Mouse (Mus musculus) bone marrow, adult 2 months (tissue): ENCODE data around the gene Pmvk. TPM values are rescaled to one million over a fixed set of nuclear protein-coding genes. Genes with fewer than 3 reads are reported as not detected.

ENCODE experiments used
- H3K27ac ChIP-seq: fragments of 200-500 bp; 2 replicates; pipeline ENCODE4 v1.5.1; 2012; ENCODE audit warnings: low read depth, mild to moderate bottlenecking, control low read depth, inconsistent platforms, low read length; ENCODE audit not compliant: control insufficient read depth, poor library complexity, insufficient read depth
- H3K4me1 ChIP-seq: fragments of 200-500 bp; 2 replicates; pipeline ENCODE4 v1.6.1; 2011; ENCODE audit warnings: low read length; ENCODE audit not compliant: control insufficient read depth, insufficient read depth
- H3K4me3 ChIP-seq: fragments of 200-500 bp; replicated peaks from 2 replicates; pipeline ENCODE3; 2011; ENCODE audit warnings: mild to moderate bottlenecking, low read depth, low read length, control low read depth; ENCODE audit not compliant: control insufficient read depth
- CTCF ChIP-seq: fragments of 200-500 bp; IDR thresholded peaks from 2 replicates; pipeline ENCODE4 v1.5.1; 2011; ENCODE audit warnings: low read length, control low read depth; ENCODE audit not compliant: control insufficient read depth, insufficient read depth
- POLR2A ChIP-seq: fragments of 200-500 bp; IDR thresholded peaks from 2 replicates; pipeline ENCODE4 v1.6.1; 2011; ENCODE audit warnings: low read depth, mild to moderate bottlenecking, control low read depth, low read length, borderline replicate concordance; ENCODE audit not compliant: control insufficient read depth
- WGBS: fragments of 180-500 bp; shearing (Covaris S2); methylation state at CpG from one replicate; pipeline ENCODE4 v1.1.7; 2018; 5-methylcytosine and 5-hydroxymethylcytosine counted together
- polyA plus RNA-seq: library from polyadenylated mRNA; stranded (reverse); fragments of >200 nt; gene quantifications from 2 replicates; pipeline ENCODE4 v1.2.4, GENCODE M21; 2011; ENCODE audit warnings: low replicate concordance; ENCODE audit not compliant: missing spikeins, insufficient read depth, insufficient read length

The Pmvk gene
- polyA plus RNA-seq, 1 experiment, result 33.4 TPM

- H3K27ac ChIP-seq, result no peak overlapping the region
- WGBS, result 77% methylated on average over 3 of the region's 3 CpGs
- H3K4me1 ChIP-seq, result no peaks in the 10 kb centered on the region
- TF ChIP-seq POLR2A (no peak), CTCF (no peak)
- H3K4me3 ChIP-seq, result no peak overlapping the region
These were observed 42.0 kb downstream of the Pmvk start for GRCm38 (mm10) chr3:89496366-89496765.

GRCm38 (mm10) chr3:89499696-89500095, 45.4 kb downstream of the Pmvk start:
- H3K27ac ChIP-seq, result no peak overlapping the region
- TF ChIP-seq POLR2A (no peak), CTCF (no peak)
- H3K4me3 ChIP-seq, result no peak overlapping the region
- H3K4me1 ChIP-seq, result no peaks in the 10 kb centered on the region
- 38% methylated on average over 7 of the region's 7 CpGs for WGBS

DNA sequence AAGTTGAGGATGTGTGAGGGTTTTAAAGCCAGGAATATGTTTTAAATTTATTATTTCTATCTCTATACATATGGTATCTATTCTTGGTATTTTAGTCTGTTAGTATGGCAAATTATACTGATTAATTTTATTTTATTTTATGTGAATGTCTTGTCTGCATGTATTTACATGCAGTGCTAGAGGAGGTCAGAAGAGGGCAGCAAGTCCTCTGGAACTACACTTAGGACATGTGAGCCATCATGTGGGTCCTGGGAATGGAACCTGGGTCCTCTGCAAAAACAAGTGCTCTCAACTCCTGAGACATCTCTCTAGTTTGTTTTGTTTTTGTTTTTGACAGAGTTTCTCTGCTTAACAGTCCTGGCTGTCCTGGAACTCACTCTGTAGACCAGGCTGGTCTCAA, 47.1 kb downstream of the Pmvk start:
- H3K4me3 ChIP-seq, result no peak overlapping the region
- no peak overlapping the region for H3K27ac ChIP-seq
- no peak for TF ChIP-seq CTCF
- no peak for TF ChIP-seq POLR2A
- H3K4me1 ChIP-seq, result no peaks in the 10 kb centered on the region

DNA sequence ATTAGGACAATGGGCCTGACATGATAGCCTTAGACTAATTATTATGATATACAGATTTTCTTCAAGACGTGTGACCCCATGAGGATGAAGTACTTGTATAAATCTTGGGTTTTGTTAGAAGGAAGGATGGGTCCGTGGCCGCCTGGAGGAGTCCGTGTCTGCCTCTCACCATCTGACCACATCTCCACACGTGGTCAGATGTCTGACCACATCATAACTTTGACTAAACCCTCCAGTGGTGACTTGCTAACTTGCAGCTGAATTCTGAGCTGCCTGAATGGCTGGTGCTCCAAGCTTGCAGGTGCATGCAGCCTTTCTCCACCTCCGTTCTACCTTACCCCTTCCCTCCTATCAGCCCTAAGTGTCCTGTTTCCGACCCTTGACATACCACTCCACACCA, 48.2 kb downstream of the Pmvk start:
- no peak overlapping the region for H3K4me3 ChIP-seq
- H3K27ac ChIP-seq, result no peak overlapping the region
- 34% methylated on average over 7 of the region's 7 CpGs for WGBS
- TF ChIP-seq CTCF, result no peak
- no peak for TF ChIP-seq POLR2A
- H3K4me1 ChIP-seq, result no peaks in the 10 kb centered on the region

- 43% methylated on average over 9 of the region's 9 CpGs for WGBS
- Histone ChIP-seq H3K4me1 (no peaks in the 10 kb centered on the region), H3K4me3 (no peak overlapping the region), H3K27ac (no peak overlapping the region)
- TF ChIP-seq CTCF (no peak), POLR2A (no peak)
These were observed 53.7 kb downstream of the Pmvk start for GRCm38 (mm10) chr3:89508041-89508440.

DNA sequence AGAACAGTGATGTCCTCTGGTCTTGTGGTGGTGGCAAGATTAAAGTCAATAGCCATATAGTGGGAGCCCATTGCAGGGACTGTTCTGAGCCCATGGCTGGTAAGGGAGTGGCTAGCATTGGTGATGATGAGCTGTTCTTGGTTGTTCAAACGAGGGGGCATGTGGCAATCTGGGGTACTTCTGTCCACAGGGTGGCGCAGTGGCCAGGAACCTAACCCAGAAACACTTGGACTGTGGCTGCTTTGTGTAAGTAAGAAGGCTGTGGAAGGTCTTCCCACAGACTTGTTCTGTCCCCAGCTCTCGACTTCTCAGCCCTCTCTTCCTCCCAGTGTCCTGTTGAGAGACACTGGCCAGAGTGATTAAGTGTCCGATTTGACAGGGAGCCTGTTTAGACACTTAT, 56.6 kb downstream of the Pmvk start:
- WGBS, result 17% methylated on average over 4 of the region's 4 CpGs
- H3K4me3 ChIP-seq, result no peak overlapping the region
- H3K27ac ChIP-seq, result no peak overlapping the region
- TF ChIP-seq CTCF (peak; percentile 53; the same call in 1 of the 2 replicates), POLR2A (no peak)
- H3K4me1 ChIP-seq, result no peaks in the 10 kb centered on the region

DNA sequence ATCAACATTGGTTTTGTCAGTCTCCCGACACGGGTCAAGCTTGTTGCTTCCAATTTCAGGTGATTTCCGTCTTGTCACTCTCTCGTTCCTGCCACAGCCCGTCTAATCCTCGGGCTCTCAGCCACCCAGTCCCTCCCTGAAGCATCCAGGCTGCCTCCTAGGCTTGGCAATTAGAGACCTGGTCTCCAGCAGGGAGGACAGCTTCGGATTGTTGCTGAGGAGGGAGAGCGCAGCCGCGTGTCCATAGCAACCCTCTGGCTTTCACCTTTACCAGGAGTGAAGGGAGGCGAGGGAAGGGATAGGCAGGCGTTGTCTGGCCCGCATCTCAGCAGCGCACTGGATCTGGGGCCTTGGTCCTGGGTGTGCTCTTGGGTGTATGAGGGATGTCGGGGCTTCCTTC, 57.1 kb downstream of the Pmvk start:
- no peaks in the 10 kb centered on the region for H3K4me1 ChIP-seq
- no peak overlapping the region for H3K4me3 ChIP-seq
- WGBS, result 37% methylated on average over 15 of the region's 15 CpGs
- no peak overlapping the region for H3K27ac ChIP-seq
- TF ChIP-seq CTCF, result no peak
- TF ChIP-seq POLR2A, result no peak

DNA sequence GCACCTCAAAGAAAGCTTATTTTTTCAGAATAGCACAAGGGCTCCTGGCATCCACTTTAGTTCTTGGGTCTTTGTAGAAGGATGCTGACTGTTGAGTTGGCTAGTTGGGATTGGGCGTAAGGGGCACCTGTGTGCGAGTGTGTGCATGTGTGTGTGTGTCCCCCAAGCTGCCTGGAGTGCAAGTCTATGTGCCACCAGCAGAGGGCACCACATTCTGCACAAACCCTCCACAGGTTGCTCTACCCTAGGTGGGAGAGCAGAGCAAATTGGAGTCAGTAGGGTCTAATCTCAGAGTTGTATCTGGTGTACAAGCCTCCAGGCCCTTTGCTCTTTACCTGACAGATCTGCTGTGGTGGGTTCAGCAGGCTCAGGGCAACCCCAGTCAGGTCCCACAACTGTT, 57.9 kb downstream of the Pmvk start:
- Histone ChIP-seq H3K4me3 (no peak overlapping the region), H3K27ac (no peak overlapping the region), H3K4me1 (no peaks in the 10 kb centered on the region)
- TF ChIP-seq POLR2A (no peak), CTCF (peak; percentile 78)
- WGBS, result 76% methylated on average over 2 of the region's 2 CpGs

DNA sequence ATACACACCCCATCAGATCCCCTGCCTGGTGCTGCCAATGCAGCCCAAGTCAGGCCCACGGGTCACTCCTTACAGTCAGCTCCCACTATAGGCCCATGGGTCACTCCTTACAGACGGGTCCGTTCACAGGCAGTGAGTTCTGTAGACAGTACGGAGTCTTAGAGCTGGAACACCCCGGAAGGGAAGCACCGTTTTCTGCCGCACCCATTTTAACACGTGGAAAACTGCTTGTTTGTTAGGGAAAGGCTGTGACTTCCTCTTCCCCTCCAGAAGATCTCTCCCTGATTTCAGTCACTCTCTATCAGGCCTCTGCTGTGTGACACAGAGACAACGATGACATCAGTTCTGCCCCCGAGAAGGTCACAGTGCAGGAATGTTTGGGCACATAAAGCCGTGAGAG, 61.1 kb downstream of the Pmvk start:
- WGBS, result 57% methylated on average over 11 of the region's 11 CpGs
- TF ChIP-seq CTCF, result no peak
- no peak for TF ChIP-seq POLR2A
- Histone ChIP-seq H3K27ac (no peak overlapping the region), H3K4me3 (no peak overlapping the region), H3K4me1 (no peaks in the 10 kb centered on the region; the same call in 1 of the 2 replicates)

GRCm38 (mm10) chr3:89516321-89516720, 62.0 kb downstream of the Pmvk start:
- H3K4me1 ChIP-seq, result no peaks in the 10 kb centered on the region; the same call in 1 of the 2 replicates
- no peak overlapping the region for H3K4me3 ChIP-seq
- 83% methylated on average over 5 of the region's 5 CpGs for WGBS
- peak; percentile 20; the same call in 1 of the 2 replicates for TF ChIP-seq CTCF
- no peak for TF ChIP-seq POLR2A
- H3K27ac ChIP-seq, result no peak overlapping the region

Other genes with a start within 250 kb of the Pmvk start
- 2.9 TPM in 1 of 2 replicates, not detected in the other for gene Thbs3, start 239.4 kb upstream of the Pmvk start, polyA plus RNA-seq
- gene Mtx1, start 227.5 kb upstream of the Pmvk start, polyA plus RNA-seq, result 33.9 and 66.4 TPM in 2 replicates
- gene Muc1, start 225.5 kb upstream of the Pmvk start, polyA plus RNA-seq, result 0.67 TPM in 1 of 2 replicates, not detected in the other
- gene Krtcap2, start 208.6 kb upstream of the Pmvk start, polyA plus RNA-seq, result 47.8 and 69.5 TPM in 2 replicates
- 0.59 and 1.6 TPM in 2 replicates for gene Trim46, start 208.2 kb upstream of the Pmvk start, polyA plus RNA-seq
- gene Dpm3, start 195.2 kb upstream of the Pmvk start, polyA plus RNA-seq, result 30.7 and 39.3 TPM in 2 replicates
- 64.0 and 83.0 TPM in 2 replicates for gene Slc50a1, start 184.0 kb upstream of the Pmvk start, polyA plus RNA-seq
- gene Efna1, start 173.4 kb upstream of the Pmvk start, polyA plus RNA-seq, result 0.99 and 2.0 TPM in 2 replicates
- 2.7 TPM in 1 of 2 replicates, not detected in the other for gene Efna3, start 131.6 kb upstream of the Pmvk start, polyA plus RNA-seq
- not detected in 2 replicates for gene Efna4, start 116.5 kb upstream of the Pmvk start, polyA plus RNA-seq
- 112 and 187 TPM in 2 replicates for gene Adam15, start 104.5 kb upstream of the Pmvk start, polyA plus RNA-seq
- gene Dcst2, start 92.6 kb upstream of the Pmvk start, polyA plus RNA-seq, result 0.56 TPM in 1 of 2 replicates, not detected in the other
- gene Dcst1, start 89.3 kb upstream of the Pmvk start, polyA plus RNA-seq, result 1.3 TPM in 1 of 2 replicates, not detected in the other
- 20.8 and 40.2 TPM in 2 replicates for gene Zbtb7b, start 59.8 kb upstream of the Pmvk start, polyA plus RNA-seq
- gene Lenep, start 51.7 kb upstream of the Pmvk start, polyA plus RNA-seq, result 0.92 TPM in 1 of 2 replicates, not detected in the other
- 9.7 and 17.6 TPM in 2 replicates for gene Flad1, start 42.7 kb upstream of the Pmvk start, polyA plus RNA-seq
- gene Cks1b, start 36.2 kb upstream of the Pmvk start, polyA plus RNA-seq, result 126 and 145 TPM in 2 replicates
- gene Shc1, start 36.1 kb upstream of the Pmvk start, polyA plus RNA-seq, result 41.6 and 65.2 TPM in 2 replicates
- 29.7 and 45.4 TPM in 2 replicates for gene Pygo2, start 24.3 kb upstream of the Pmvk start, polyA plus RNA-seq
- 23.6 and 60.5 TPM in 2 replicates for gene Pbxip1, start 17.8 kb upstream of the Pmvk start, polyA plus RNA-seq
- gene Kcnn3, start 65.6 kb downstream of the Pmvk start, polyA plus RNA-seq, result not detected in 2 replicates